Mouse (Mus musculus): ENCODE data around the gene Ube2l3. TPM values are rescaled to one million over a fixed set of nuclear protein-coding genes. Genes with fewer than 3 reads are reported as not detected.
"Not testable (repeated sequence)": the region's sequence is repeated elsewhere in the genome, so short reads cannot be mapped to it uniquely, and the experiment has no call there.

Gene Ube2l3
- total RNA-seq, 4 experiments from 2014 or later: 126 to 157 (median 142) TPM

DNA sequence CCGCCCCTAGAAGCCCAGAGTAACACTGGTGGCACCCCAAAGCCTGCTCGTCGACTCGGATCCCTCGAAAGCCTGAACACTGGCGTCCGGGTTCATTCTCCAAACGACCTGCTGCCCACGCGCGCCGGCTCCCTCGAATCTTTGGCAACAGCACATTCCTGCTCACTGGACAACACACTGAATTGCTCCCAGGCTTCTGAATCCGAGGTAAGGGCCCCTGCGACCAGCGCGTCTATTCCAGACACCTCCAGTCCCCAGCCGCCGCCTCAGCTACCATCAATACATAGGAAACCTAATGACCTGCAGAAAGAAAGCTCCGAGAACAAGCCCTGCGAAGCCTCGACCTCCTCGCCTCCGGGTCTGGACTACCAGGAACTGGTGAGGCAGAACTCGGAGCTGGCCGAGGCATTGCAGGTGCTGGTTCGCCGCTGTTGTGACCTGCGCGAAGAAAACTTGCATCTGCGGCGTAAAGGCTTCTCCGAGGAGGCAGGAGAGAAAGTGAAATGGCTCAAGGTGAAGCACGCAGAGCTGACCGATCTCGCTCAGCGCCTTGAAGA lies 7.0 kb upstream of the Ube2l3 start:
- peak in 1 of 2 experiments; percentile 17 for DNase-seq (ENCODE audit: low spot score in 2 of 2)

GRCm38 (mm10) chr16:17208389-17209361 lies 6.2 kb upstream of the Ube2l3 start, which contains the start of gene Rimbp3:
Rimbp3 (plus strand) TSS chr16:17208603.
- peak; percentile 72 to 86 for DNase-seq (ENCODE audit: low spot score in 2 of 2)

DNA sequence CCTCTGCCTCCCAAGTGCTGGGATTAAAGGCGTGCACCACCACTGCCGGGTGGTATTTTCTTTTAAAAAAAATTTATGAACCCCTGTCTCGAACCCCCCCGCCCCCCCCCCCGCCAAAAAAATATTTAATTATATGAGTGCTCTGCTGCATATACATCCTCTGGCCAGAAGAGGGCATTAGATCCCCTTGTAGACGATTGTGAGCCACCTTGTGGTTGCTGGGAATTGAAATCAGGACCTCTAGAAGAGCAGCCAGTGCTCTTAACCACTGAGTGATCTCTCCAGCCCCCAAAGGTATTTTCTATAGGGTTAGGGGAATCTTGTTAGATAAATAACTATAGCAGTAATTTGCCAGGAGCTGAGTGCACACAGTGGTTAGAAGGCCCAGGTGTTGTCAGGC lies 2.5 kb upstream of the Ube2l3 start:
- DNase-seq (ENCODE audit: low spot score in 2 of 2): no peak

DNA sequence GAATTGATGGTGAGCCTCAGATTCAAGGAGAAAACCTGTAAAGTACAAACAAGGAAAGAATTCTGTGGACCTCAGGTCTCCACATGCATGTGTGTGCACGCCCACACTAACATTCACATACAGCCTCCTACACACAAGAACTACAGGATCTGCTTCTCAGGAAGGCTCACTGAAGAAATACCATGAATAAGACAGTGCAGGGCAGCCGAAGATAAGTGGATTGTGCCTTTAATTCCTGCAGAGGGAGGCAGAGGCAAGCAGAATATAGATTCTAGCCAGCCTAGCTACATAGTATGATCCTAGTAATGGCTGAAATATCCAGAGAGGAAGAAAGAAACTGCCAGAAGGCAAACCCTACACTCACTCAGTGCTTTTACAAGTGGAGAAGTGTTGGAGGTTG lies 472 bp downstream of the Ube2l3 start:
- DNase-seq (ENCODE audit: low spot score in 2 of 2): no peak

- DNase-seq (ENCODE audit: low spot score in 2 of 2): peak; percentile 72 to 81
Observed at GRCm38 (mm10) chr16:17200953-17201707, 1.3 kb downstream of the Ube2l3 start.

DNA sequence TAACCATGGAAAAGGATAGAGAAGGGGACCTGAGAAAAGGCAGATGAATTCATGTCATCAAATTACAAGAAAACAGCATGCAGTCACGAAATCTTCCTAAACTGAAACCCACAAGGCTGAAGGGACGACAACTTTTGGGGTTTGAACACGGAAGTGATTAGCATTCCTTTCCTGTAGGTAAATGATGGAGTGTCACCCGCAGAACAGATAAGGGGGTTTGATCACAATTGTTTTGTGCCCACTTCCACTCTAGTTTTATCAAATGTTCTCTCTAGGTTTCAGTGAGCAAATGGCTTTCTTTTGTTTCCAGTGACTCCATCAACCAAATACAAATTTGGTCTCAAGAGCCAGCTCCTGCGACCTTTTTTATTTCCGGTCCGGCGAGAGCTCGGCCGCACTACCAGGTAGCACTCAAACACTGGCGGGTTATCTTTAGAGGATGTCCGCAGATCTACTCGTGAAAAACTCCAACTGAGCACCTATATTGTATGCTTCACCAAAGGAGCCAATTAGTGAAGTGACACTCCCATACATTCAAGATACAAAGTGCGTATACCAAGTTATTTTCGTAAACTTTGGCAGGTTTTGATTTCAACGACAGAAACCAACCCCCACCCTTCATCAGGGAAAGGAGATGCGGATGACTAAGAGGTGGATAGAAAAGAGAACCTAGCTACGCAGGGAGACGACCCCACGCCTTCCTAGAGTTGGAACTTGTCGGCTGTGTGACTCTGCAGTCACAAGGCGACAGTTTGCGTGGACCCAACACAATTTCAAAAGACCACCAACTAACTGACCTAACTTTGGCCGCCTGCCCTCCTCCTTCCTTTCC lies 2.1 kb downstream of the Ube2l3 start:
- no peak for DNase-seq (ENCODE audit: low spot score in 2 of 2)

DNA sequence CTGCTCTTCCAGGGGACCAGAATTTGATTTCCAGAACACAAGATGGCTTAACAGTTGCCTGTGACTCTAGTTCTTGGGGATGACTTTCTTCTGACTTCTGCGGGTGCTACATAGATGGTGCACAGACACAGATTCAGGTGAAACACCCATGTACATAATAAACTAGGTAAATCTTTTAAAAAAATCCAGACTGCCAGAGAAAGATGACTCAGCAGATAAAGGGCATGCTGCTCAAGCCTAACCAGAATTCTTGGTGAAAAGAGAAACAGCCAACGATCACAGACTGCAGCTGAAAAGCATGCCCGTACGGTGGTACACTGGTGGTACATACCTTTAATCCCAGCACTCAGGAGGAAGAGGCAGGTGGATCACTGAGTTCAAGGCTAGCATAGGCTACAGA lies 8.6 kb downstream of the Ube2l3 start:
- no peak for DNase-seq (ENCODE audit: low spot score in 2 of 2)

DNA sequence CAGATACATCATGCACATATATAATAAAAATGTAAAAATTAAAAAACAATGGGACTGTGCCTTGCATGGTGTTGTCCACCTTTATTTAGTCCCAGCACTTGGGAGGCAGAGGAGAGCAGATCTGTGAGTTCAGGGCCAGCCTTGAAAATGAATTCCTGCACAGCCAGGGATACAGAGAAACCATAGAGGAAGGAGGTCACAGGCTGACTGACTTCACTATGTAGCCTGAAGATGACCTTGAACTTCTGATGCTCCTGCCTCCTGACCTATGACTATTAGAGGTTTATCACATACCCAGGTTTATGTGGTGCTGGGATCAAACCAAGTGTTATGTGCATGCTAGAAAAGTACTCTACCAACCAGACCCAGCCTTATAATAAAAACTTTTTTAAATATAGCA lies 17.0 kb downstream of the Ube2l3 start:
- DNase-seq (ENCODE audit: low spot score in 2 of 2): no peak

- DNase-seq (ENCODE audit: low spot score in 2 of 2): no peak
Observed at GRCm38 (mm10) chr16:17183003-17183402, 19.4 kb downstream of the Ube2l3 start.

DNA sequence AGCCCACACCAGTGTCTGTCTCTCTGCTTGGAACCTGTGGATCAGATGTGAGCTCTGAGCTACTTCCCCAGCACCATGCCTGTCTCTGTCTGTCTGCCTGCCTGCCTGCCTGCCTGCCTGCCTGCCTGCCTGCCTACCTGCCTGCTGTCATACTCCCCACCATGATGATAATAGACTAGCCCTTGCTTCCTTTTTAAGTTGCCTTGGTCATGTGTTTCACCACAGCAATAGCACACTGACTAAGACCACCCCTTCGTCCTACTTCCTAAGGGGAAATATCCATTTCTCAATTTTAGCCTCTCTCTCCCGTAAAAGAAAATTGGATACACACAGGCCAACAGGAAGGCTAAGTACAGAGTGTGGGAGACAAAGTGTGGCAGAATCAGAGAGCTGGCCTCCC lies 20.3 kb downstream of the Ube2l3 start:
- DNase-seq (ENCODE audit: low spot score in 2 of 2): no peak

GRCm38 (mm10) chr16:17181382-17181781 lies 21.1 kb downstream of the Ube2l3 start:
- no peak for DNase-seq (ENCODE audit: low spot score in 2 of 2)

DNA sequence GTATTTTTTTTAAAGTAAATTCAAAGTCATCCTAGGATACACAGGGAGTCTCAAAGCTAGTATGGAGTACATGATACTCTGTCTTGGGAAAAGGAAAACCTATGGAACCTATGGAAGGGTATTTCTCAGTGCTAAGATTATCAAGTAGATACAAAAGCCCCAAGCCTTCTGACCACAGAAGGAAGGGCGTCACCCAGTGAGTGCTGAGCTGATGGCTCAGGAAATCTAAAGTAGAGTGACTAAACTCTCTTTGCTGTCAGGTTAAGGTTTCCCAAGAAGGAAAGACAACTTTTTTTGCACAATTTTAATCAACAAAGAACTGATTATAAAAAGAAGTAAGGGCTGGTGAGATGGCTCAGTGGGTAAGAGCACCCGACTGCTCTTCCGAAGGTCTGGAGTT lies 22.7 kb downstream of the Ube2l3 start:
- DNase-seq (ENCODE audit: low spot score in 2 of 2): no peak

- no peak for DNase-seq (ENCODE audit: low spot score in 2 of 2)
Observed at GRCm38 (mm10) chr16:17177623-17178170, 24.8 kb downstream of the Ube2l3 start.

DNA sequence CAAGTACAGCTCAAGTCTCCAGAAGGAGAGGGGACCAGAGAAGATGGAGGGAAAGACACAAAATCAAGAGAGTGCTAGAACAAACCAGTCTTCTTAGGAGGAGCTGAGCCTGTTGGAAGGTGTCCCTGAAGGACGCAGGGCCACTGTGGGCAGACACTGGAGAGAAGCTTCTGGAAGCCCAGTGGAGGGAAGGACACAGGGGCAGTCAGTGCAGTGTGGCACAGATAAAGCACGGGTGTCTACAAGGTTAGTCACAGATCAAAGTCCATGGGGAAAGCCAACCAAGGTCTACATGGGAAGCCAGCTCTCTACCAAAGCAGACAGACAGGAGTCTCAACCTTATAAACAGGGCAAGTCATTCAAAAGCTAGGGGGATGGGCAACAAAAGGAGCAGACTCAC lies 26.7 kb downstream of the Ube2l3 start:
- DNase-seq (ENCODE audit: low spot score in 2 of 2): no peak

GRCm38 (mm10) chr16:17168049-17168448 lies 34.4 kb downstream of the Ube2l3 start:
- no peak for DNase-seq (ENCODE audit: low spot score in 2 of 2)

DNA sequence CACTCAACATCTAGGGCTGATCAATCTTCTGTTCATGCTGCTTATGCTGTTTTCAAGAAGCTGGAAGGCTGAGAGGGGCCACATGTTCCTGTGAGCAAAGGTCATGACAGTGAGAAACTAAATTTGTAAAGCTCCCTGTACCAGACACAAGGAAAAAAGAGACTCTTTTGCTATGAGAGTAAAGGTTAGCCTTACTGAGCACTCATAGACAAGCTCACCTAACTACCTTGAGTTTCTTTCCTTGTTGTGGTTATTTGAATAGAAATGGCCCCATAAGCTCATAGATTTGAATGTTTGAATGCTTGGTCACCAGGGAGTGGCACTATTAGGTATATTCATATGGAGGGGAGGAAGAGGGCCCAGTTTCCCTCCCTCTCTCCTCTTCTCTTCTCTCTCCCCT lies 35.3 kb downstream of the Ube2l3 start:
- no peak for DNase-seq (ENCODE audit: low spot score in 2 of 2)

DNA sequence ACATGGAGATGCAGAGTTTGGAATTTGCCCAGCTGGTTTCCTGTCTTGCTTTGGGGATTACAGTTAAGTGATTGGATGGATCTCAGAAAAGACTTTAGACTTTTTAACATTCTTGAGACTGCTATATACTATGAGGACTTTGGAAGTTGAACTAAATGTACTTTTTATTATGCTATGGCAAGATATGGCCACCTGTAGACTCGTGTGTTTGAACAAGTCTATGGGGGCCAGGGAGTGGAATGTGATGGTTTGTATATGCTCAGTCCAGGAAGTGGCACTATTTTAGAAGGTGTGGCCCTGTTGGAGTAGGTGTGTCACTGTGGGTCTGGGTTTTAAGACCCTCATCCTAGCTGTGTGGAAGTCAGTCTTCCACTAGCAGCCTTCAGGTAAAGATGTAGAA lies 37.0 kb downstream of the Ube2l3 start:
- not testable (repeated sequence) for DNase-seq (ENCODE audit: low spot score in 2 of 2)

GRCm38 (mm10) chr16:17154346-17154745 lies 48.1 kb downstream of the Ube2l3 start:
- DNase-seq (ENCODE audit: low spot score in 2 of 2): no peak

GRCm38 (mm10) chr16:17151874-17152273 lies 50.6 kb downstream of the Ube2l3 start:
- DNase-seq (ENCODE audit: low spot score in 2 of 2): no peak

- DNase-seq (ENCODE audit: low spot score in 2 of 2): no peak
Observed at GRCm38 (mm10) chr16:17150520-17151258, 51.8 kb downstream of the Ube2l3 start.
